Mouse (Mus musculus) stomach, postnatal 0 days (tissue): Measurements from ENCODE around the gene Serpine2. TPM values are rescaled to one million over a fixed set of nuclear protein-coding genes. Genes with fewer than 3 reads are reported as not detected.

Experiments used
- ATAC-seq: fragments of 200-750 bp; cut with Nextera tagmentation; 2 replicates; pipeline ENCODE4 v1.8.0; 2017; ENCODE audit not compliant: low FRiP score, low TSS enrichment
- DNase-seq: peaks from one replicate; pipeline ENCODE4 v3.0.0-alpha.2; 2016; ENCODE audit warnings: low spot score
- H3K27ac ChIP-seq: fragments of 300-500 bp; sonication (generic); replicated peaks from 2 replicates; pipeline ENCODE4 v1.5.1; 2014; ENCODE audit warnings: mild to moderate bottlenecking, control low read depth
- H3K27me3 ChIP-seq: fragments of 300-500 bp; sonication (generic); 2 replicates; pipeline ENCODE4 v1.6.1; 2014; ENCODE audit warnings: low read length; ENCODE audit not compliant: control insufficient read depth, insufficient read depth
- H3K36me3 ChIP-seq: fragments of 300-500 bp; sonication (generic); 2 replicates; pipeline ENCODE4 v1.6.1; 2014; ENCODE audit warnings: low read length, mixed read lengths; ENCODE audit not compliant: control insufficient read depth, insufficient read depth
- H3K4me1 ChIP-seq: fragments of 300-500 bp; sonication (generic); replicated peaks from 2 replicates; pipeline ENCODE4 v1.6.1; 2014; ENCODE audit warnings: antibody characterized with exemption; ENCODE audit not compliant: control insufficient read depth, insufficient read depth
- H3K4me2 ChIP-seq: fragments of 300-500 bp; sonication (generic); replicated peaks from 2 replicates; pipeline ENCODE4 v1.6.1; 2014; ENCODE audit warnings: low read depth, mild to moderate bottlenecking, control low read depth, moderate library complexity
- H3K4me3 ChIP-seq: fragments of 300-500 bp; sonication (generic); 2 replicates; pipeline ENCODE4 v1.5.1; 2014; ENCODE audit warnings: low read depth, low read length, control low read depth
- H3K9ac ChIP-seq: fragments of 300-500 bp; sonication (generic); 2 replicates; pipeline ENCODE4 v1.6.1; 2014; ENCODE audit warnings: mild to moderate bottlenecking, low read length, control low read depth, mixed read lengths
- H3K9me3 ChIP-seq: fragments of 300-500 bp; sonication (generic); 2 replicates; pipeline ENCODE4 v1.6.1; 2016; ENCODE audit warnings: low read length; ENCODE audit not compliant: control insufficient read depth
- CTCF ChIP-seq: IDR thresholded peaks from 2 replicates; pipeline ENCODE4 v1.5.1; 2016; ENCODE audit warnings: antibody characterized with exemption, low read depth, mild to moderate bottlenecking, moderate library complexity
- EP300 ChIP-seq: optimal IDR thresholded peaks from 2 replicates; pipeline ENCODE3; 2016; ENCODE audit warnings: antibody characterized with exemption
- WGBS: fragments of 180-500 bp; shearing (Covaris S2); extraction: QIAGEN DNeasy Blood & Tissue Kit; methylation state at CpG from one replicate; pipeline ENCODE4 v1.1.7; 2014; 5-methylcytosine and 5-hydroxymethylcytosine counted together
- polyA plus RNA-seq: library from polyadenylated mRNA; unstranded; fragments of >200 nt; fragmentation: Nextera tagmentation; extraction: Ambion mirVana; gene quantifications from 2 replicates; pipeline ENCODE4 v1.2.1, GENCODE M21; 2015

Gene Serpine2
- polyA plus RNA-seq, 1 experiment from 2014 or later, result 45.7 TPM

DNA sequence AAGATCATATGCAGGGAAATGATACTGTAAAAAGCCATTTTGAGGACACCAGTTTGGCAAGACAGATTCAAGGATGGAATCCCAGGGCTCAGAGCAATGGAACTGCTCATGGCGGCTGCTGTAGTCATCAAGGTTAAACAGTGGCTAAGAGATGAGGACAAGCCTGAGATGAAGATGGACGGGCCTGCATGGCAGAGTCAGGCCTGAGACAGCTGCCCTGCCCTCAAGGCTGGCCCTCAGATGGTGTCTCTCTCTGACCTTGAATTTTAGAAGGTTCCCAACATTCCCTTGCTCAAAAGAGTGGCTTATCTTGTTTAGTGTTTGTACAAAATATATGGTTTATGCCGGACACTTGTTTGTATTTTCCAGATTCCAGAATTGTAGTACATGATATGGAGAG, 107.5 kb downstream of the Serpine2 start:
- H3K9ac ChIP-seq, result no peak overlapping the region
- H3K9me3 ChIP-seq, result no peaks in the 10 kb centered on the region
- H3K27me3 ChIP-seq, result no peaks in the 10 kb centered on the region
- ATAC-seq, result no peak
- no peak for DNase-seq
- H3K4me2 ChIP-seq, result no peak overlapping the region
- H3K4me3 ChIP-seq, result no peak overlapping the region
- WGBS, result 90% methylated on average over 3 of the region's 3 CpGs
- no peak overlapping the region for H3K27ac ChIP-seq
- TF ChIP-seq CTCF (no peak), EP300 (no peak)
- H3K4me1 ChIP-seq, result no peaks in the 10 kb centered on the region
- no peaks in the 10 kb centered on the region for H3K36me3 ChIP-seq

DNA sequence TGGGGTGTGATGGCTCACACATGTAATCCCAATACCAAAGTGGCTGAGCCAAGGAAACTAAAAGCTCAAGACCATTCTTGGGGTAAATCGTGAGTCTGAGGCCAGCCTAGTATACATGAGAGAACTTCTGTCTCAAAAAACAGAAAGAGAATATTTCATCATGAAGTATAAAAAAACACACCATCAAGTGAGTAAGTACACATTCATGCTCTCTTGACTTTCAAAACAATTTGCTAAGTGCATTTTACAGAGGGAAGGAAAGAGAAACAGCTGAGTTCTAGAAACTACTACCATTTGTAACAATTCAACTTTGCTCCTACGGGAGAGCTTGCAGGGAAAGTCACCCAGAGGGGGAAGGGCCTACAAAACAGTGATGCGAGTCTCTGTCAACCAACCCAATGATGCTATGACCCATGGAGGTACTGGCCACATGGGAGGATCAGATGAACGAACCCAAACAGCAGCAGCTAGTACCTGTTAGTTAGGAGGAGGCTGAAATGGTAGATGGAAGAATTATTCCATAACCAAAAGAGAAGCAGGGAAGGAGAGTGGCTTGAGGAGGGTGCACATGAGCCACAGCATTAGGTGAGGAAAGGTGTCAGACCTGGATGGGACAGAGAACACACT, 108.2 kb downstream of the Serpine2 start:
- Histone ChIP-seq H3K27me3 (no peaks in the 10 kb centered on the region), H3K9me3 (no peaks in the 10 kb centered on the region), H3K36me3 (no peaks in the 10 kb centered on the region), H3K9ac (no peak overlapping the region), H3K4me2 (no peak overlapping the region), H3K4me3 (no peak overlapping the region), H3K4me1 (no peaks in the 10 kb centered on the region), H3K27ac (no peak overlapping the region)
- no peak for ATAC-seq
- WGBS, result 78% methylated on average over 4 of the region's 4 CpGs
- no peak for DNase-seq
- TF ChIP-seq CTCF (no peak), EP300 (no peak)

DNA sequence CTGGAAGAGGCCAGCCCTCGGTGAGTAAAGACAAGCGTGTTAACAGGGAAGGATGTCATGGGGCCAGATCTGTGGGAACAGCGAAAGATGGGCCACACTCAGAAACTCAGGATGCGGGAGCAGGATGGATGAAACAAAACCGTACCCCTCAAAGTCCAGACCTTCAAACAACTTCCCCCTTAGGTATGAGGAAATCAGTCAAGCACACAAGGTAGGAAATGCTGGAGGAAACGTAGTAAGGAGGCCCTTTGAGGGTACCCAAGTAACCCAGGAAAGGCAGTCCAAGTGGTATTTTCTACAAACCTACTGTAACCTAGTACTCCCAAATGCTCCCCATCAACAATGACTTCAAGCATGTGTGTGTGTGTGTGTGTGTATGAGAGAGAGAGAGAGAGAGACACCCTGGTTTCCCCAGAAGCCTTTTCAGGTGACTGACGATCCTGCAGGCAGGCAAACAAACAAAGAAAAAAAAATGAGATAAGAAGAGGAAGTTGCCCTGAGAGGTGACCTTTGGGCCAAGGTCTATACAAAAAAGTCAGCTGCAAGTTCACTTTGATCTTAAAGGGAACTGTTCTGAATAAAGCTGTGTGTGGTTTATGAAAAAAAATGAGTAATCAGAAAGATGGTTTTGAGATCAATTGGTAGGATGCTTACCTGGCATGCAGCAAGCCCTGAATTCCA, 108.8 kb downstream of the Serpine2 start:
- H3K9me3 ChIP-seq, result no peaks in the 10 kb centered on the region
- H3K4me3 ChIP-seq, result no peak overlapping the region
- DNase-seq (no peak), ATAC-seq (no peak)
- H3K4me2 ChIP-seq, result no peak overlapping the region
- H3K36me3 ChIP-seq, result no peaks in the 10 kb centered on the region
- no peak overlapping the region for H3K27ac ChIP-seq
- no peak overlapping the region for H3K9ac ChIP-seq
- H3K27me3 ChIP-seq, result no peaks in the 10 kb centered on the region
- no peak for TF ChIP-seq EP300
- no peak for TF ChIP-seq CTCF
- H3K4me1 ChIP-seq, result no peaks in the 10 kb centered on the region
- 62% methylated on average over 7 of the region's 7 CpGs for WGBS

DNA sequence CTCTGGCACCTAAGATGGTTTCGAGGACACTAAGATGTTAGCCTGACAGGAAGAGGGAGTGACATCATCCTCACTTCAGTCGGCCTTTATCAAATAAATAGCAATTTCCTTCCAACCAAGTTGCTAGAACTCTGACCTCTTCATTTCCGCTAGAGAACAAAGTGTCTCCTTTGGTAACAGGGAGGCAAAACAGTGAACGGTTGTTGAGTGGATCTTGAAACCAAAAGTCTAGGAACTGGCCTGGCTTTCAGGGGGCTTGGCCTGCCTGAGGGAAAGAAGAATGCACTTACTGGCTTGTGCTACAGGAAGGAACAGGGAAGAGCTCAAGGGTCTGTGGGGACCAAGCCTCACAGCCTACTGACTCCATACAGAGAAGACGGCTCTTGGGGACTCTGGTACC, 109.8 kb downstream of the Serpine2 start:
- Histone ChIP-seq H3K4me3 (no peak overlapping the region), H3K9me3 (no peaks in the 10 kb centered on the region), H3K36me3 (no peaks in the 10 kb centered on the region), H3K27ac (no peak overlapping the region; the same call in 1 of the 2 replicates), H3K9ac (no peak overlapping the region), H3K27me3 (no peaks in the 10 kb centered on the region), H3K4me1 (no peaks in the 10 kb centered on the region), H3K4me2 (no peak overlapping the region)
- no peak for DNase-seq
- TF ChIP-seq CTCF, result no peak
- no peak for TF ChIP-seq EP300
- WGBS, result 73% methylated on average over 5 of the region's 5 CpGs
- no peak for ATAC-seq

DNA sequence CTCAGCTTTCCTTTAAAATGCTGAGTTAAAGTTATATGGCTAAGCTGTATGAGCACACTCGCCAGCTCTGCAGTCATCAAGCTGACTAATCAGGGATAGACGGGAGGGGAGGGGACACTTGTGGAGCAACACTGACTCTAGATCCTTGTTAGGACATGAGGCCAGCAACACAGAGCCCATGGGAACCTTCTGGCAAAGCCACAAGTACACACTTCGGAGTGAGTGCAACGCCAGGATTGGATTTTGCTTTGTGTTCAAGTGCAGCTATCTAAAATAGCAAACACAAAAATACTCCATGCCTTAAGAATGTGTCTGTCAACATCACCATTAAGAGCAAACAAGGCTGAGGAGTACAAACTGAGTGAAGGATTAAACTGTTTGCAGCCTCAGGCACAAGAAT, 114.9 kb downstream of the Serpine2 start:
- TF ChIP-seq EP300 (no peak), CTCF (no peak)

More for the DNA sequence above, 114.9 kb downstream of the Serpine2 start:
- peak; percentile 98 for ATAC-seq
- WGBS, result 39% methylated on average over 4 of the region's 4 CpGs
- Histone ChIP-seq H3K9me3 (no peaks in the 10 kb centered on the region), H3K27ac (no peak overlapping the region; the same call in none of the 2 replicates), H3K27me3 (no peaks in the 10 kb centered on the region), H3K36me3 (no peaks in the 10 kb centered on the region), H3K4me2 (no peak overlapping the region), H3K4me3 (no peak overlapping the region), H3K9ac (no peak overlapping the region), H3K4me1 (no peaks in the 10 kb centered on the region)
- peak; percentile 72 for DNase-seq

Other genes starting within 250 kb of the Serpine2 start
- gene Ap1s3, start 189.2 kb downstream of the Serpine2 start, polyA plus RNA-seq, result 0.94 and 1.4 TPM in 2 replicates
- 36.4 and 37.7 TPM in 2 replicates for gene Mrpl44, start 85.2 kb downstream of the Serpine2 start, polyA plus RNA-seq
- 29.6 and 32.6 TPM in 2 replicates for gene Wdfy1, start 85.0 kb downstream of the Serpine2 start, polyA plus RNA-seq